Mouse (Mus musculus): ENCODE measurements around the gene Zscan12. TPM values are rescaled to one million over a fixed set of nuclear protein-coding genes. Genes with fewer than 3 reads are reported as not detected.
A peak's percentile ranks its signal among the peaks of the same experiment; 100 is the strongest.

Gene Zscan12
- polyA plus RNA-seq, 1 experiment from 2014 or later, result 2.7 TPM

DNA sequence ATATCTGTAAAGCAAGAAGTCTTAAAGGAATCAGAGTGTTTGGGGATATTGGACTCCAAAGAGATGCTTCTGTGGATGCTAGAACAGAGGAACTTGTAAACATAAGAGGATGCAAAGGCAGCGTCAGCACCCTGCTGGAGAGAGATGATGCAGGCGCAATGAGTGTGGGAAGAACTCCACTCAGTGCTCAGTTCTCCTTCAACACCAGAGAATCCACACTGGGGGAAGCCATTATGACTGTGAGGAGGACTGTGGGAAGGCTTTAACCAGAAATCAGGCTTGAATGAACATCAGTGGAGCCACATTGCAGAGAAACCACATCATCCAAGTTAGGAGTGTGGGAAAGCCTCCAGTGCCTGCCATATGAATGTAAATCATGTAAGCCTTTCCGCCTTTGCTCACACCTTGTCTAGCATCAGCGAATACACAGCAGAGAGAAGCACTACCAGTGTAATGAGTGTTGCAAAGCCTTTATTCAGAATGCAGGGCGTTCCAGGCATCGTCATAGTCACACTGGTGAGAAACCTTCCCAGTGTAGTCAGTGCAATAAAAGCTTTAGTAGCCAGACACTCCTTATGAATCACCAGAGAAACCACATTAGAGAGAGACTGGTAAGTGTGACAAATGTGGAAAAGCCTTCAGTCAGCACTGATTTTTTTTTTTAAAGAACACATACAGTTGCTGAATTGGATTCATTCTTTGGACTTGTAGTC, 54.8 kb downstream of the Zscan12 start:
- Histone ChIP-seq H3K9ac (replicated peaks) (no peak overlapping the region), H3K9me3 (ENCODE audit: low read length) (no peaks in the 10 kb centered on the region), H3K4me3 (ENCODE audit: low read depth, low read length) (no peak overlapping the region), H3K4me1 (ENCODE audit: insufficient read depth) (peaks cover 25% of the 10 kb centered on the region; the same call in 1 of the 2 replicates), H3K4me2 (ENCODE audit: low read depth, low read length) (no peak overlapping the region), H3K27ac (ENCODE audit: low read depth) (no peak overlapping the region), H3K27me3 (ENCODE audit: insufficient read depth, low read length) (no peaks in the 10 kb centered on the region), H3K36me3 (replicated peaks; ENCODE audit: insufficient read depth, low read length) (no peaks in the 10 kb centered on the region)
- no peak for DNase-seq
- WGBS (ENCODE audit: insufficient replicate concordance), result 78% methylated on average over 6 of the region's 6 CpGs
- ATAC-seq, result no peak
- TF ChIP-seq EP300 (IDR thresholded peaks at IDR 0.05; ENCODE audit: low read depth) (no peak), CTCF (IDR thresholded peaks at IDR 0.05; ENCODE audit: low read depth) (no peak)

DNA sequence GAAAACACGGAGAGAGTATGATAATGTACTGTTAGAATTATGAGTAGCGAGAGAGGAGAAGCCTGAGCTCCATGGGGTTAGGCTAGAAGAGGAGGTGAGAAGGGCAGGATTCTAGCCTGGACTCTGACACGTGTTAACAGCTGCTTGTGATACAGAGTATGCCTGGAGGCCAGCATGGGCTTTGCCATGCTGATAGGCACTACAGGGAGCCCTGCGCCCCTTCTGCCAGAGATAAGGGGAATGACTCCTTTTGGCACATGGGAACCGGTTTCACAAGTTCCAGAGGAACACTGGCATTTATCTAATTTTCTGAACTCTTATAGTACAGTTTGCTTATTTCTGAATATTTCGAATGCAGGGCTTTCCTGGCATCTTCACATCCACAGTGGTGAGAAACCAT, 56.2 kb downstream of the Zscan12 start:
- H3K27ac ChIP-seq (ENCODE audit: low read depth), result peak overlapping the region; percentile 65
- peaks cover 22% of the 10 kb centered on the region; the same call in 1 of the 2 replicates for H3K4me1 ChIP-seq (ENCODE audit: insufficient read depth)
- H3K36me3 ChIP-seq (replicated peaks; ENCODE audit: insufficient read depth, low read length), result no peaks in the 10 kb centered on the region
- no peak overlapping the region for H3K9ac ChIP-seq (replicated peaks)
- peak; percentile 95 for ATAC-seq
- no peak for TF ChIP-seq CTCF (IDR thresholded peaks at IDR 0.05; ENCODE audit: low read depth)
- TF ChIP-seq EP300 (IDR thresholded peaks at IDR 0.05; ENCODE audit: low read depth), result peak; percentile 91
- no peak overlapping the region for H3K4me3 ChIP-seq (ENCODE audit: low read depth, low read length)
- whole genome bisulfite sequencing (ENCODE audit: insufficient replicate concordance), result 39% methylated on average over 6 of the region's 6 CpGs
- peak; percentile 53 for DNase-seq
- H3K9me3 ChIP-seq (ENCODE audit: low read length), result no peaks in the 10 kb centered on the region
- peak overlapping the region; percentile 30; the same call in 1 of the 2 replicates for H3K4me2 ChIP-seq (ENCODE audit: low read depth, low read length)
- no peaks in the 10 kb centered on the region for H3K27me3 ChIP-seq (ENCODE audit: insufficient read depth, low read length)

Small RNAs within 50 kb of the gene (microRNA-seq; reads per million reads assigned to microRNA genes)
- not detected for gene Mir6942

Other genes with a start within 250 kb of the Zscan12 start
- not detected in 2 replicates for gene Olfr263, start 233.2 kb upstream of the Zscan12 start, polyA plus RNA-seq (2015; fragmentation: Nextera tagmentation; extraction: Ambion mirVana)
- gene Olfr1368, start 217.0 kb upstream of the Zscan12 start, polyA plus RNA-seq (2015; fragmentation: Nextera tagmentation; extraction: Ambion mirVana), result not detected in 2 replicates
- gene Trim27, start 183.4 kb upstream of the Zscan12 start, polyA plus RNA-seq (2015; fragmentation: Nextera tagmentation; extraction: Ambion mirVana), result 36.5 and 36.7 TPM in 2 replicates
- gene Gpx5, start 70.1 kb upstream of the Zscan12 start, polyA plus RNA-seq (2015; fragmentation: Nextera tagmentation; extraction: Ambion mirVana), result not detected in 2 replicates
- 0.08 and 0.18 TPM in 2 replicates for gene Gpx6, start 50.7 kb upstream of the Zscan12 start, polyA plus RNA-seq (2015; fragmentation: Nextera tagmentation; extraction: Ambion mirVana)
- gene Olfr1367, start 15.9 kb upstream of the Zscan12 start, polyA plus RNA-seq (2015; fragmentation: Nextera tagmentation; extraction: Ambion mirVana), result not detected in 2 replicates
- gene Zkscan3, start 39.9 kb downstream of the Zscan12 start, polyA plus RNA-seq (2015; fragmentation: Nextera tagmentation; extraction: Ambion mirVana), result 22.2 and 24.6 TPM in 2 replicates
- 0.31 and 0.39 TPM in 2 replicates for gene Pgbd1, start 78.2 kb downstream of the Zscan12 start, polyA plus RNA-seq (2015; fragmentation: Nextera tagmentation; extraction: Ambion mirVana)
- gene Zscan26, start 90.9 kb downstream of the Zscan12 start, polyA plus RNA-seq (2015; fragmentation: Nextera tagmentation; extraction: Ambion mirVana), result 13.3 and 15.2 TPM in 2 replicates
- 2.0 TPM in 2 replicates for gene Nkapl, start 105.7 kb downstream of the Zscan12 start, polyA plus RNA-seq (2015; fragmentation: Nextera tagmentation; extraction: Ambion mirVana)
- gene Zkscan4, start 116.1 kb downstream of the Zscan12 start, polyA plus RNA-seq (2015; fragmentation: Nextera tagmentation; extraction: Ambion mirVana), result 0.77 and 0.78 TPM in 2 replicates
- gene Gm10065, start 116.6 kb downstream of the Zscan12 start, polyA plus RNA-seq (2015; fragmentation: Nextera tagmentation; extraction: Ambion mirVana), result not detected in 2 replicates
- 0.52 and 0.70 TPM in 2 replicates for gene AK157302, start 132.4 kb downstream of the Zscan12 start, polyA plus RNA-seq (2015; fragmentation: Nextera tagmentation; extraction: Ambion mirVana)
- 6.4 and 8.9 TPM in 2 replicates for gene Gm11273, start 138.6 kb downstream of the Zscan12 start, polyA plus RNA-seq (2015; fragmentation: Nextera tagmentation; extraction: Ambion mirVana)
- 1.2 and 1.6 TPM in 2 replicates for gene Zkscan8, start 168.3 kb downstream of the Zscan12 start, polyA plus RNA-seq (2015; fragmentation: Nextera tagmentation; extraction: Ambion mirVana)
- not detected in 2 replicates for gene Olfr1366, start 180.0 kb downstream of the Zscan12 start, polyA plus RNA-seq (2015; fragmentation: Nextera tagmentation; extraction: Ambion mirVana)
- 0.02 TPM in 1 of 2 replicates, not detected in the other for gene Olfr1535, start 197.1 kb downstream of the Zscan12 start, polyA plus RNA-seq (2015; fragmentation: Nextera tagmentation; extraction: Ambion mirVana)
- not detected in 2 replicates for gene Olfr1364, start 218.9 kb downstream of the Zscan12 start, polyA plus RNA-seq (2015; fragmentation: Nextera tagmentation; extraction: Ambion mirVana)

Data from liver, postnatal 0 days (tissue).